Mouse (Mus musculus) liver, embryonic 15.5 days (tissue): ENCODE data around the gene Drap1. TPM values are rescaled to one million over a fixed set of nuclear protein-coding genes. Genes with fewer than 3 reads are reported as not detected.

ENCODE experiments used
- ATAC-seq: fragments of 200-750 bp; cut with Nextera tagmentation; 2 replicates; pipeline ENCODE4 v1.8.0; 2017; ENCODE audit warnings: moderate number of reproducible peaks, mild to moderate bottlenecking, moderate library complexity; ENCODE audit not compliant: insufficient read depth
- H3K27ac ChIP-seq: fragments of 300-500 bp; sonication (generic); replicated peaks from 2 replicates; pipeline ENCODE4 v1.5.1; 2015; ENCODE audit warnings: mild to moderate bottlenecking, inconsistent platforms
- H3K27me3 ChIP-seq: fragments of 300-500 bp; sonication (generic); 2 replicates; pipeline ENCODE4 v1.6.1; 2015; ENCODE audit warnings: mild to moderate bottlenecking, inconsistent platforms
- H3K36me3 ChIP-seq: fragments of 300-500 bp; sonication (generic); replicated peaks from 2 replicates; pipeline ENCODE4 v1.6.1; 2015; ENCODE audit warnings: moderate library complexity, mild to moderate bottlenecking, inconsistent platforms
- H3K4me1 ChIP-seq: fragments of 300-500 bp; sonication (generic); replicated peaks from 2 replicates; pipeline ENCODE4 v1.6.1; 2015; ENCODE audit warnings: inconsistent platforms
- H3K4me2 ChIP-seq: fragments of 300-500 bp; sonication (generic); 2 replicates; pipeline ENCODE4 v1.6.1; 2015; ENCODE audit warnings: moderate library complexity, mild to moderate bottlenecking, inconsistent platforms
- H3K4me3 ChIP-seq: fragments of 300-500 bp; sonication (generic); replicated peaks from 2 replicates; pipeline ENCODE4 v1.5.1; 2015; ENCODE audit warnings: mild to moderate bottlenecking, inconsistent platforms
- H3K9ac ChIP-seq: fragments of 300-500 bp; sonication (generic); 2 replicates; pipeline ENCODE4 v1.6.1; 2015; ENCODE audit warnings: moderate library complexity, mild to moderate bottlenecking, inconsistent platforms
- H3K9me3 ChIP-seq: fragments of 300-500 bp; sonication (generic); replicated peaks from 2 replicates; pipeline ENCODE4 v1.6.1; 2016; ENCODE audit warnings: inconsistent platforms
- WGBS: fragments of 180-500 bp; shearing (Covaris S2); methylation state at CpG from one replicate; pipeline ENCODE4 v1.1.7; 2015; ENCODE audit warnings: mixed read lengths; ENCODE audit not compliant: insufficient replicate concordance; 5-methylcytosine and 5-hydroxymethylcytosine counted together
- polyA plus RNA-seq: library from polyadenylated mRNA; unstranded; fragments of >200 nt; fragmentation: Nextera tagmentation; extraction: Ambion mirVana; gene quantifications from 2 replicates; pipeline ENCODE4 v1.2.1, GENCODE M21; 2015

Drap1 gene
- polyA plus RNA-seq, 1 experiment from 2014 or later, result 64.6 TPM

GRCm38 (mm10) chr19:5429219-5429618 lies 4.4 kb upstream of the Drap1 start:
- H3K27me3 ChIP-seq, result peaks cover 2% of the 10 kb centered on the region; the same call in 1 of the 2 replicates
- no peak overlapping the region for H3K9ac ChIP-seq
- H3K4me2 ChIP-seq, result no peak overlapping the region
- H3K27ac ChIP-seq, result no peak overlapping the region
- no peak overlapping the region for H3K4me3 ChIP-seq
- no peak for ATAC-seq
- no peaks in the 10 kb centered on the region for H3K9me3 ChIP-seq
- 63% methylated on average over 4 of the region's 4 CpGs for WGBS
- H3K4me1 ChIP-seq, result peaks cover 36% of the 10 kb centered on the region
- H3K36me3 ChIP-seq, result peaks cover 15% of the 10 kb centered on the region

- Histone ChIP-seq H3K9ac (no peak overlapping the region), H3K27me3 (no peaks in the 10 kb centered on the region), H3K9me3 (no peaks in the 10 kb centered on the region), H3K27ac (no peak overlapping the region), H3K4me3 (no peak overlapping the region), H3K4me2 (no peak overlapping the region), H3K4me1 (peaks cover 37% of the 10 kb centered on the region), H3K36me3 (peaks cover 18% of the 10 kb centered on the region)
- ATAC-seq, result no peak
- 66% methylated on average over 2 of the region's 2 CpGs for WGBS
Observed at GRCm38 (mm10) chr19:5428083-5428482, 3.3 kb upstream of the Drap1 start.

GRCm38 (mm10) chr19:5426640-5427290 lies 2.0 kb upstream of the Drap1 start:
- Histone ChIP-seq H3K4me3 (peak overlapping the region; percentile 91; the same call in 1 of the 2 replicates), H3K9me3 (no peaks in the 10 kb centered on the region), H3K4me2 (peak overlapping the region; percentile 98; the same call in 1 of the 2 replicates), H3K36me3 (peaks cover 30% of the 10 kb centered on the region), H3K9ac (no peak overlapping the region; the same call in 1 of the 2 replicates), H3K27ac (no peak overlapping the region), H3K27me3 (no peaks in the 10 kb centered on the region), H3K4me1 (peaks cover 35% of the 10 kb centered on the region)
- no peak for ATAC-seq
- WGBS, result 77% methylated on average over 13 of the region's 13 CpGs

GRCm38 (mm10) chr19:5425906-5426565 lies 1.3 kb upstream of the Drap1 start:
- Histone ChIP-seq H3K4me2 (peak overlapping the region; percentile 98), H3K36me3 (peaks cover 31% of the 10 kb centered on the region), H3K27ac (peak overlapping the region; percentile 85), H3K4me3 (peak overlapping the region; percentile 91), H3K27me3 (no peaks in the 10 kb centered on the region), H3K9me3 (no peaks in the 10 kb centered on the region), H3K4me1 (peaks cover 35% of the 10 kb centered on the region), H3K9ac (peak overlapping the region; percentile 94)
- 78% methylated on average over 18 of the region's 18 CpGs for WGBS
- no peak for ATAC-seq

GRCm38 (mm10) chr19:5424092-5424781 lies 542 bp downstream of the Drap1 start:
- Histone ChIP-seq H3K36me3 (peaks cover 41% of the 10 kb centered on the region), H3K9ac (peak overlapping the region; percentile 85), H3K9me3 (no peaks in the 10 kb centered on the region), H3K4me1 (peaks cover 35% of the 10 kb centered on the region), H3K4me2 (peak overlapping the region; percentile 98), H3K27me3 (no peaks in the 10 kb centered on the region), H3K27ac (peak overlapping the region; percentile 92), H3K4me3 (peak overlapping the region; percentile 91)
- ATAC-seq, result peak; percentile 46
- WGBS, result under 1% methylated on average over 37 of the region's 48 CpGs

- ATAC-seq, result no peak
- WGBS, result 63% methylated on average over 12 of the region's 12 CpGs
- Histone ChIP-seq H3K27ac (peak overlapping the region; percentile 92), H3K36me3 (peaks cover 41% of the 10 kb centered on the region), H3K9me3 (no peaks in the 10 kb centered on the region), H3K4me2 (peak overlapping the region; percentile 98), H3K4me3 (peak overlapping the region; percentile 91), H3K4me1 (peaks cover 35% of the 10 kb centered on the region), H3K27me3 (no peaks in the 10 kb centered on the region), H3K9ac (peak overlapping the region; percentile 85; the same call in 1 of the 2 replicates)
Observed at GRCm38 (mm10) chr19:5423561-5423960, 1.2 kb downstream of the Drap1 start.

- Histone ChIP-seq H3K9me3 (no peaks in the 10 kb centered on the region), H3K27me3 (no peaks in the 10 kb centered on the region), H3K27ac (no peak overlapping the region; the same call in 1 of the 2 replicates), H3K4me2 (peak overlapping the region; percentile 98), H3K36me3 (peaks cover 45% of the 10 kb centered on the region), H3K4me1 (peaks cover 35% of the 10 kb centered on the region), H3K4me3 (peak overlapping the region; percentile 91; the same call in 1 of the 2 replicates), H3K9ac (peak overlapping the region; percentile 85; the same call in 1 of the 2 replicates)
- 77% methylated on average over 9 of the region's 9 CpGs for WGBS
- ATAC-seq, result no peak
Observed at GRCm38 (mm10) chr19:5422895-5423443, 1.8 kb downstream of the Drap1 start.

- Histone ChIP-seq H3K4me2 (no peak overlapping the region), H3K27ac (no peak overlapping the region), H3K36me3 (peaks cover 49% of the 10 kb centered on the region), H3K9me3 (no peaks in the 10 kb centered on the region), H3K4me1 (peaks cover 35% of the 10 kb centered on the region), H3K27me3 (no peaks in the 10 kb centered on the region), H3K9ac (no peak overlapping the region), H3K4me3 (no peak overlapping the region)
- ATAC-seq, result no peak
- WGBS, result 84% methylated on average over 10 of the region's 10 CpGs
Observed at GRCm38 (mm10) chr19:5422267-5422666, 2.5 kb downstream of the Drap1 start.

GRCm38 (mm10) chr19:5421784-5422183 lies 3.0 kb downstream of the Drap1 start:
- Histone ChIP-seq H3K4me1 (peaks cover 33% of the 10 kb centered on the region), H3K4me2 (no peak overlapping the region), H3K36me3 (peaks cover 44% of the 10 kb centered on the region), H3K4me3 (no peak overlapping the region), H3K27me3 (no peaks in the 10 kb centered on the region), H3K9ac (no peak overlapping the region), H3K27ac (no peak overlapping the region), H3K9me3 (no peaks in the 10 kb centered on the region)
- 81% methylated on average over 5 of the region's 5 CpGs for WGBS
- ATAC-seq, result no peak

- H3K27me3 ChIP-seq, result no peaks in the 10 kb centered on the region
- peaks cover 35% of the 10 kb centered on the region for H3K36me3 ChIP-seq
- no peak overlapping the region for H3K4me2 ChIP-seq
- 77% methylated on average over 6 of the region's 6 CpGs for WGBS
- no peak overlapping the region for H3K9ac ChIP-seq
- no peak for ATAC-seq
- no peak overlapping the region for H3K27ac ChIP-seq
- no peak overlapping the region for H3K4me3 ChIP-seq
- H3K4me1 ChIP-seq, result peaks cover 21% of the 10 kb centered on the region
- H3K9me3 ChIP-seq, result no peaks in the 10 kb centered on the region
Observed at GRCm38 (mm10) chr19:5420579-5420978, 4.2 kb downstream of the Drap1 start.

GRCm38 (mm10) chr19:5419630-5420029 lies 5.1 kb downstream of the Drap1 start:
- H3K36me3 ChIP-seq, result peaks cover 35% of the 10 kb centered on the region
- no peak for ATAC-seq
- no peak overlapping the region for H3K27ac ChIP-seq
- H3K4me1 ChIP-seq, result peaks cover 19% of the 10 kb centered on the region
- no peak overlapping the region for H3K4me3 ChIP-seq
- WGBS, result 60% methylated on average over 9 of the region's 9 CpGs
- H3K4me2 ChIP-seq, result no peak overlapping the region
- H3K9ac ChIP-seq, result no peak overlapping the region
- H3K27me3 ChIP-seq, result no peaks in the 10 kb centered on the region
- no peaks in the 10 kb centered on the region for H3K9me3 ChIP-seq
